Mouse (Mus musculus) hindbrain, embryonic 16.5 days (tissue): Measurements from ENCODE around the gene 9930104L06Rik. TPM values are rescaled to one million over a fixed set of nuclear protein-coding genes. Genes with fewer than 3 reads are reported as not detected.

ENCODE experiments used
- ATAC-seq: fragments of 200-750 bp; cut with Nextera tagmentation; 2 replicates; pipeline ENCODE4 v1.8.0; 2017; ENCODE audit warnings: moderate TSS enrichment, moderate library complexity
- H3K27ac ChIP-seq: fragments of 300-500 bp; sonication (generic); 2 replicates; pipeline ENCODE4 v1.5.1; 2014; ENCODE audit warnings: low read depth, mild to moderate bottlenecking, control low read depth, low read length, moderate library complexity
- H3K27me3 ChIP-seq: fragments of 300-500 bp; sonication (generic); replicated peaks from 2 replicates; pipeline ENCODE4 v1.6.1; 2014; ENCODE audit warnings: low read length; ENCODE audit not compliant: control insufficient read depth, insufficient read depth
- H3K36me3 ChIP-seq: fragments of 300-500 bp; sonication (generic); 2 replicates; pipeline ENCODE4 v1.6.1; 2014; ENCODE audit warnings: mild to moderate bottlenecking, low read length, moderate library complexity, mixed read lengths; ENCODE audit not compliant: control insufficient read depth, insufficient read depth
- H3K4me1 ChIP-seq: fragments of 300-500 bp; sonication (generic); 2 replicates; pipeline ENCODE4 v1.6.1; 2014; ENCODE audit warnings: low read depth, low read length; ENCODE audit not compliant: control insufficient read depth, insufficient read depth
- H3K4me2 ChIP-seq: fragments of 300-500 bp; sonication (generic); 2 replicates; pipeline ENCODE4 v1.6.1; 2014; ENCODE audit warnings: mild to moderate bottlenecking, low read length, control low read depth, moderate library complexity
- H3K4me3 ChIP-seq: fragments of 300-500 bp; sonication (generic); 2 replicates; pipeline ENCODE4 v1.5.1; 2014; ENCODE audit warnings: mild to moderate bottlenecking, low read length, control low read depth, moderate library complexity
- H3K9ac ChIP-seq: fragments of 300-500 bp; sonication (generic); 2 replicates; pipeline ENCODE4 v1.6.1; 2014; ENCODE audit warnings: low read depth, mild to moderate bottlenecking, control low read depth, low read length, moderate library complexity
- H3K9me3 ChIP-seq: fragments of 300-500 bp; sonication (generic); 2 replicates; pipeline ENCODE4 v1.6.1; 2014; ENCODE audit warnings: mild to moderate bottlenecking, low read length, moderate library complexity; ENCODE audit not compliant: control insufficient read depth
- WGBS: fragments of 180-500 bp; shearing (Covaris S2); extraction: QIAGEN DNeasy Blood & Tissue Kit; methylation state at CpG from one replicate; pipeline ENCODE4 v1.1.7; 2014; 5-methylcytosine and 5-hydroxymethylcytosine counted together
- polyA plus RNA-seq: library from polyadenylated mRNA; unstranded; fragments of >200 nt; fragmentation: Nextera tagmentation; extraction: Ambion mirVana; gene quantifications from 2 replicates; pipeline ENCODE4 v1.2.1, GENCODE M21; 2015

The 9930104L06Rik gene
- polyA plus RNA-seq, 1 experiment from 2014 or later: 13.2 TPM

GRCm38 (mm10) chr4:124950181-124951035 lies 13.6 kb downstream of the 9930104L06Rik start:
- WGBS: 79% methylated on average over 21 of the region's 21 CpGs
- peak overlapping the region; percentile 23; the same call in 1 of the 2 replicates for H3K9ac ChIP-seq
- H3K4me1 ChIP-seq: no peaks in the 10 kb centered on the region

GRCm38 (mm10) chr4:124951036-124951433 lies 14.2 kb downstream of the 9930104L06Rik start:
- H3K27ac ChIP-seq: no peak overlapping the region
- no peaks in the 10 kb centered on the region for H3K36me3 ChIP-seq
- ATAC-seq: no peak
- no peaks in the 10 kb centered on the region for H3K27me3 ChIP-seq
- H3K4me1 ChIP-seq: no peaks in the 10 kb centered on the region
- no peak overlapping the region for H3K4me3 ChIP-seq
- no peak overlapping the region for H3K9ac ChIP-seq
- H3K9me3 ChIP-seq: no peaks in the 10 kb centered on the region
- 50% methylated on average over 10 of the region's 10 CpGs for WGBS
- no peak overlapping the region for H3K4me2 ChIP-seq

More at GRCm38 (mm10) chr4:124950181-124951035, 13.6 kb downstream of the 9930104L06Rik start:
- Histone ChIP-seq H3K27me3 (no peaks in the 10 kb centered on the region), H3K4me2 (no peak overlapping the region), H3K36me3 (no peaks in the 10 kb centered on the region), H3K4me3 (no peak overlapping the region), H3K27ac (no peak overlapping the region), H3K9me3 (no peaks in the 10 kb centered on the region)
- ATAC-seq: no peak

GRCm38 (mm10) chr4:124953546-124953945 lies 16.7 kb downstream of the 9930104L06Rik start:
- H3K4me3 ChIP-seq: no peak overlapping the region
- 67% methylated on average over 4 of the region's 4 CpGs for WGBS
- no peaks in the 10 kb centered on the region for H3K36me3 ChIP-seq
- no peak for ATAC-seq
- no peak overlapping the region for H3K4me2 ChIP-seq
- H3K27me3 ChIP-seq: no peaks in the 10 kb centered on the region
- H3K9me3 ChIP-seq: no peaks in the 10 kb centered on the region
- no peak overlapping the region for H3K9ac ChIP-seq
- H3K4me1 ChIP-seq: no peaks in the 10 kb centered on the region
- no peak overlapping the region for H3K27ac ChIP-seq

GRCm38 (mm10) chr4:124957284-124957683 lies 20.4 kb downstream of the 9930104L06Rik start:
- Histone ChIP-seq H3K9ac (no peak overlapping the region), H3K4me3 (no peak overlapping the region), H3K36me3 (no peaks in the 10 kb centered on the region), H3K27me3 (no peaks in the 10 kb centered on the region), H3K4me2 (no peak overlapping the region), H3K4me1 (no peaks in the 10 kb centered on the region), H3K27ac (no peak overlapping the region), H3K9me3 (no peaks in the 10 kb centered on the region)
- ATAC-seq: no peak
- 80% methylated on average over 2 of the region's 2 CpGs for WGBS

- no peaks in the 10 kb centered on the region for H3K9me3 ChIP-seq
- no peak overlapping the region for H3K4me3 ChIP-seq
- H3K9ac ChIP-seq: no peak overlapping the region
- H3K36me3 ChIP-seq: no peaks in the 10 kb centered on the region
- WGBS: 66% methylated on average over 11 of the region's 11 CpGs
- no peak for ATAC-seq
- H3K4me2 ChIP-seq: no peak overlapping the region
- no peaks in the 10 kb centered on the region for H3K4me1 ChIP-seq
- H3K27me3 ChIP-seq: no peaks in the 10 kb centered on the region
- H3K27ac ChIP-seq: no peak overlapping the region
Observed at GRCm38 (mm10) chr4:124959062-124959461, 22.2 kb downstream of the 9930104L06Rik start.

GRCm38 (mm10) chr4:124960940-124961339 lies 24.1 kb downstream of the 9930104L06Rik start:
- H3K9me3 ChIP-seq: no peaks in the 10 kb centered on the region
- H3K4me2 ChIP-seq: no peak overlapping the region
- no peaks in the 10 kb centered on the region for H3K27me3 ChIP-seq
- H3K4me1 ChIP-seq: no peaks in the 10 kb centered on the region
- 92% methylated on average over 11 of the region's 11 CpGs for WGBS
- H3K27ac ChIP-seq: no peak overlapping the region
- no peak overlapping the region for H3K9ac ChIP-seq
- H3K4me3 ChIP-seq: no peak overlapping the region
- ATAC-seq: no peak
- no peaks in the 10 kb centered on the region for H3K36me3 ChIP-seq

- H3K27ac ChIP-seq: no peak overlapping the region
Observed at GRCm38 (mm10) chr4:124962576-124962975, 25.7 kb downstream of the 9930104L06Rik start.

GRCm38 (mm10) chr4:124964912-124965599 lies 28.2 kb downstream of the 9930104L06Rik start:
- 0 out of 2 replicates have a peak, but pooled peaks have one; percentile 30 for ATAC-seq
- H3K9ac ChIP-seq: no peak overlapping the region
- no peak overlapping the region for H3K27ac ChIP-seq
- 9% methylated on average over 8 of the region's 8 CpGs for WGBS
- H3K4me1 ChIP-seq: no peaks in the 10 kb centered on the region
- H3K4me2 ChIP-seq: no peak overlapping the region
- H3K9me3 ChIP-seq: no peaks in the 10 kb centered on the region
- H3K4me3 ChIP-seq: no peak overlapping the region
- no peaks in the 10 kb centered on the region for H3K36me3 ChIP-seq
- H3K27me3 ChIP-seq: no peaks in the 10 kb centered on the region

More at GRCm38 (mm10) chr4:124962576-124962975, 25.7 kb downstream of the 9930104L06Rik start:
- Histone ChIP-seq H3K9me3 (no peaks in the 10 kb centered on the region), H3K4me1 (no peaks in the 10 kb centered on the region), H3K9ac (no peak overlapping the region), H3K4me3 (no peak overlapping the region), H3K27me3 (no peaks in the 10 kb centered on the region), H3K36me3 (no peaks in the 10 kb centered on the region), H3K4me2 (no peak overlapping the region)
- 69% methylated on average over 11 of the region's 11 CpGs for whole genome bisulfite sequencing
- ATAC-seq: no peak

- Histone ChIP-seq H3K9me3 (no peaks in the 10 kb centered on the region), H3K4me2 (no peak overlapping the region), H3K4me1 (peaks cover 5% of the 10 kb centered on the region), H3K27me3 (no peaks in the 10 kb centered on the region), H3K27ac (no peak overlapping the region), H3K9ac (no peak overlapping the region), H3K4me3 (no peak overlapping the region), H3K36me3 (no peaks in the 10 kb centered on the region)
- no peak for ATAC-seq
- 51% methylated on average over 6 of the region's 6 CpGs for WGBS
Observed at GRCm38 (mm10) chr4:124968711-124969110, 31.9 kb downstream of the 9930104L06Rik start.
